Mouse (Mus musculus) c-Kit-positive CD71-negative TER-119-negative erythroid progenitor cells, embryonic 14.5 days (primary cell): Measurements from ENCODE around the gene Proca1.

Experiments used
- DNase-seq: peaks from one replicate; pipeline ENCODE4 v3.0.0-alpha.2; 2013; ENCODE audit warnings: low read depth

The Proca1 gene

DNA sequence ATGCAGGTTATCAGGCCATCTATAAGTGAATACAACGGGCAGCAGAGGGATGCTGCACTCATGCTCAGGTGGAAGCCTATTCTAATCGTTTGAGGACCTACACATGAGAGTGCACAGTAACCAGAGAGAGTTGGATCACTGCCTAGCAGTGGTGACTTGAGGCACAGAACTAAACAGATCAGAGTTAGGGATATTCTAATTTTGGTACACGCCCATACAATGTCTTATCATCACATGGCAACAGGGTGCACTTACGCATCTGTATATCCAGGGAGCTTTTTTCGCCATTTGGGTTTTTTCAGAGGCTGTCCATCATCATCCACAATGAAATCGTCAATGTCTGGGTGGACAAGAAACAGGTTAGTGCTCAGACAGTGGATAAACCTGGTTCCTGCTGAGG is 38.3 kb downstream of the Proca1 start:
- no peak for DNase-seq

DNA sequence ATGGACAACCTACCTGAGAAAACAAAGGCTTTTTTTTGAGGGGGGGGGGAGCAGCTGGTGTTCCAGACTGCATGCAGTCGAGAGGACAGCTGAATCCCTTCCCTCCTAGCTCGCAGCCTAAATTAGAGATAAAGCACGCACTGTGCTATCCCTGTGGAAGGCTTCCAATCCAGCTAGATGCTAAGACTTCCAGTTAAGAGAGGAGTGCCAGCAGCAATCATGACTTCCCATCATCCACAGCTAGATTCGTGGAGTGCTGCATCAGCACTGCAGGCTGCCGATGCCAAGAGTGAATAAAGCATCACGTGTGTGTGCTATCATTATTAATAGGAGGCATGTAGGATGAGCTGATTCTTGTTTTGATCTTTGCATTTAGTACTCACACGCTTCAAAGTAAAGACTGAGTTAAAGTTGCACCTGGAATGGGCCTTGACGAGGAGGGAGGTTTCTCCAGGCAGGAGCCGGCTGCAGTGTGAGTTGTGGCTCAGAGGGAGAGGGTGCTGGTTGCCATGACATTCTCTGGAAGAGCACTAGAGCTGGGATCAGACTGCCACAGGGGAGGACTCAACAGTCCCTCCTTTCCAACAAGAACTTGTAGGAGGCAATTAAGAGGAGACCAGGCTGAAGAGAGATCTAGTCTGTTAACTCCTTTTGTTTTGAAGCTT is 47.1 kb downstream of the Proca1 start:
- DNase-seq = no peak

DNA sequence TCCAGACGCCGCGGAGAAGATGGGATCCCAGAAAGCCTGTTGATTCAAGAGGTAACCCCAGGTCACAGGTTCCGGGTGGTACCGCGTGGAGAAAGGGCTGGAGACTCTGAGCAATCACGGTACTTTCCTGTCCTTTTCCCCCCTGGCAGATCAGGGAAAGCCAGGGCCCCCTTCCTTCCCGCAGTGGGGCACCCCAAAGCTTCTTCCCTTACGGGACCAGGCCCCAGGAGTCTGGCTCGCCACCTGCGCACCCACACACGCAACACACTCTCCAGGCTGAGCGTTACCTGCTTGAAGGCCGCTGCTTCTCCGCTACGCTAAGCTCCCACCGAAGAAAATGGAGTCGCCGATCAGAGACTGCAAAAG is 52.1 kb downstream of the Proca1 start:
- no peak for DNase-seq

DNA sequence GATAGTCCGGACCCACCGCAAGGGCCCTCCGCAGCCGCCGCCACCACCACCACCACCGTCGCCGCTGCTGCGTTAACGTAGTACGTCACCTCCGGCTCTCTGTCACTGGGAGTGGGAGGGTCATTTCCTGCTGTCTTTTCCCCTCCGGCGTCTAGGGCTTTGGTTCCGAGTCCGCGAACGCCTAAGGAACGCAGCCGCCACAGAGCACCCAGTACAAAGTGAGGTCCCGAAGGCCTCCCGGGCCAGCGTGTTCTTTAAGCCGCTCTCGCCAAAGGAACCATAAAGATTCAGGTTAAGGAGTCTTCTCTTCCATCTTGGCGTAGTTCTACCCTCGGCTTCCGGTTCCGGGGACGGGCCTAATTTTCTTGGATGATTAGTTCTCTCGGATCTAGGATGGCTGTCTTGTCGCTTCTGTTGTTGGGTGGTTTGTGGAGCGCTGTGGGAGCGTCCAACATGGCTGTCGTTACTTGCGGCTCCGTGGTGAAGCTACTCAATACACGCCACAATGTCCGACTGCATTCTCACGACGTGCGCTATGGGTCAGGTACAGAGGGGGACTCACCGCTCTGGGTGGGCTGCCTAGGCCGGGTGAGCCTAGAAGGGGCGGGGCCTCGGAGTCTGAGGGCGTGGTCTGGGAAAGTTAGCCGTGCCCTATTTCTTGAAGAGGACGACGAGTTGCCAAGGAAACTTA is 52.6 kb downstream of the Proca1 start, which contains the start of the genes Sdf2 and Supt6:
Gene Sdf2, plus strand, starts transcription at position 120 of the 691 bp plus-strand sequence.
Gene Supt6, minus strand, starts transcription at position 361 of the 691 bp plus-strand sequence.
- DNase-seq = peak; percentile 91

DNA sequence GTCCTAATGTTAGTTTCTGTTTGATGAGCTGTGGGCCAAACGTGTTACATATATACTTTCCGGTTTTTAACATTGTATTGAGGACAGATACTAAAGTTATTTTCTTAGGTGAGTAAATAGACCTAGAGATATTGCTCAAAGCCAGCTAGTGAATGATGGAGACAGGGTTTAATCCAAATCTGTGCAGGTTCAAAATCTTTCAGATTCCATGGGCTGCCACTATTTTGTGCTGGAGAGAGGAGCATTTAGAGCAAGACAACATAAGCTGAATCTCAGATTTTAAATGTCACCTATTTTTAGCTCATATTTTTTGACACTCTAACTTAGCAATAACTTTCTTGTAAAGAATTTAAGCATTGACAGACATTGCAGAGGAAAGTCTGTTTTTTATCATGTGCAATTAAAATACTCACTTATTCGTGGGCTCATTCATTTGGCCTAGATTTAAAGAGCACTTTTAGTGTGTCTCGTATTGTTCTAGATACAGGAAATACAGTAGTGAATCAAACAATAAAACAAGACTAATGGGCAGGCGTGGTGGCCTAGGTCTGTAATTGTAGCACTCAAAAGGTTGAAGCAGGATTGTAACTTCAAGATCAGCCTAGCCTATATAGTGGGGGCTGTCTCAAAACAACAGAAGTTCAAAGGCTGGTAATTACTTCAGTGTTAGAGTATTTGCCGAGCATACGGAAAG is 53.3 kb downstream of the Proca1 start:
- DNase-seq = no peak

DNA sequence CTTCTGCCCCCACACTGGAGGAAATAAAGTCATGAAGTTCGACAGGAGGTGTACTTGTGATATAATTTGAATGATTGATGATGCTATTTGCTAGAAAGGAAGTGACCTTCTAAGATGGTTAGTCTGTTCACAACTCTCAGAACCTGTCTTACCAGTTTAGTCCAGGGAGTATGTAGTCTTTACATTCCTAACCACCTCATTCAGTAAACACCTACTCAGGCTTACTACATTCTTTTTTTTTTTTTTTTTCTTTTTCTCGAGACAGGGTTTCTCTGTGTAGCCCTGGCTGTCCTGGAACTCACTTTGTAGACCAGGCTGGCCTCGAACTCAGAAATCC is 53.8 kb downstream of the Proca1 start:
- no peak for DNase-seq

DNA sequence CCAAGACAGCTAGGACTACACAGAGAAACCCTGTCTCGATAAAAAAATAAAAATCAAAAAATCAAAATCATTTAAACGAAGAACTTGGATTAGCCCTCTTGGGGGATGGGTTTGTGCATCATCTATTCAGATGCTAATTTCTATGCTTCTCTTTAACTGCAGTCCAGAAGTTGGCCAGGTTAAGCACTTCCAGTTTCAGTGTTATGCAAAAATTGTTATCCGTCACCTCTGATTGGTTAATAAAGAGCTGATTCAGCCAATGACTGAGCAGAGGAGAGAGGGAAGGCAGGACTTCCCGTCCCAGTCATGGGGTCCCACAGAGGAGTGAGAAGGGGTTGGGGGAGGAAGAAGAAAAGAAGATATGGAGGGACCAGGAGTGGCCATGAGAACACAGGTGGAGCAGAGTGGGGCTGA is 54.5 kb downstream of the Proca1 start:
- peak; percentile 40 for DNase-seq
